Mouse (Mus musculus) neutrophil, adult 65 days (primary cell): Measurements from ENCODE around the gene F13a1. TPM values are rescaled to one million over a fixed set of nuclear protein-coding genes. Genes with fewer than 3 reads are reported as not detected.

Source experiments
- total RNA-seq: library from RNA; stranded (reverse); gene quantifications from 2 replicates; pipeline ENCODE4 v1.2.4, GENCODE M21; 2023

F13a1 gene
- 333 and 425 TPM in 2 replicates for total RNA-seq

DNA sequence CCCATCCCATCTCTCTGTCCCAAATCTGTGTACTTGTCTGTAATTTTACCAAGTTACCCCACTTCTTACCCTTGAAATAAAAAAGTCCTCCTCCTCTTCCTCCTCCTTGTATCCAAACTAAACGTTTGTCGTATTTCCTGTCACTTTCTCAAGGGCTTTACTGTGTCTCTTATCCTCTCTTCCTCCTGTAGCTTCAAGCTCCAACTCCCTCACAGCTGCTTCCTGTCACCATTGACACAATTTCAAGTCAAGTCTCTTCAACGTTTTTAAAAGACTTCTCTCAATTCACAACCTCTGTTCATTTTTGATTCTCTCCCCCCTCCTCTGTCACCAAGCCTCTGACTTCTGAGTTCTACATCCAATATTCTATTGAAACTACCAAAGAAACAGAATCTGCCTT is at the start of gene F13a1:
F13a1 (minus strand) TSS at position 119 of the 400 bp plus-strand sequence.

